Mouse (Mus musculus) kidney, adult 9 months (tissue): ENCODE measurements around the gene Syt10.
"Not testable (repeated sequence)": the region's sequence is repeated elsewhere in the genome, so short reads cannot be mapped to it uniquely, and the experiment has no call there.

Experiments
- DNase-seq: peaks from one replicate; pipeline ENCODE4 v3.0.0; 2022

The Syt10 gene

GRCm38 (mm10) chr15:89841364-89842017, at the start of gene Syt10:
TSS of gene Syt10 (minus strand) at chr15:89841860.
- DNase-seq, result no peak

DNA sequence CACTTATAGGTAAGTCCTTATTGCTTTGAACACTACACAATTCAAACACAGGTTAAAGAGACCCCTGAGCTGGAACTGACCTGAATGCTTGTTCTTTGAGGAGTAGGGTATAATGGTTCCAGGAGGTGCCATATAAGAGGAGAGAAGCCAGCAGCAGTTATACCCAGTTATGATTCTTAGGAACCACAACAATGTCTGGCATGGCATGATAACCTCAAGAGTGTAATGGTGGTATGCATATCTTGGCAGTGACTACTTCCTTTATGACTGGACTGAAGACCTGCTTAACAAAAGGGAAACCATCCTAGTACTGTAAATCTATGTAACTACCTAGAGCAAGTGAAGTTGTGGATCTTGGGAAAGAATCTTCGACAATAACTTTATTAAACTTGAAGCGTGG, 42.1 kb upstream of the Syt10 start:
- no peak for DNase-seq

DNA sequence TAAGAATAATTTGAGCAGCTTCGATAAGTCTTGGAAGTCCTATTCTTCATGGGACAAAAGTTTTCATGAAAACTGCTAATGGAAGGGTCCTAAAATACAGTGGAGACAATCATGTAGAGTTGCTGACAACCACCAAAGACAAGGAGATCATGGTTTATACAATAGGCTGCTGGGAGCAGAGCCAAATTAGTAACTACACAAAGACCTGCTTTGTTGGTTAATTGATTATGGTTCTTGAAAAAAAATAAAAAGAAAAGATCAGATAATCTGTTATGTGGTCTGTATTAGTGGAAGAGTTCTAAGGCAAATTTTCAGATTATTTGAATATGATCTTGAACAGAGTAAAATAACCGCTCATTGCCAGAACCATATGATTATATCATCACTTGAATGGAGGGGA, 37.3 kb upstream of the Syt10 start:
- no peak for DNase-seq

DNA sequence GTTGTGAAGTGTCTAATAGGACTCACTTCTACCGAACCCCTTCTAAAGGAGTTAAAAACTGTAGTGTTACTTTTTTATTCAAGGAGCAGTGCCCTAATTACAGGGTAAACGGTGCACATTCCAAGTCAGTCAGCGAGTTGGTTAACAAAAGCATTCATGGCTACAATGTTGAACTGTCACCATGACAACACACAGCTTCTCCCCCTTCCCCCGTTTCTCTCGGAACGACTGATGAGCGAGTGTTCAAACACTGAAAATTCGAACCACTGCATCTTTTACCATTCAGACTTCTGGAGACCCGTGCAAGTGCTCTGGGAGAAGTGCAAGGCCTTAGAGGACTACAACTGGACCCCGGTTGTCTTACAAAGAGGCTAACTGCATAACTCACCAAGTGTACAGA, 25.6 kb downstream of the Syt10 start:
- no peak for DNase-seq

DNA sequence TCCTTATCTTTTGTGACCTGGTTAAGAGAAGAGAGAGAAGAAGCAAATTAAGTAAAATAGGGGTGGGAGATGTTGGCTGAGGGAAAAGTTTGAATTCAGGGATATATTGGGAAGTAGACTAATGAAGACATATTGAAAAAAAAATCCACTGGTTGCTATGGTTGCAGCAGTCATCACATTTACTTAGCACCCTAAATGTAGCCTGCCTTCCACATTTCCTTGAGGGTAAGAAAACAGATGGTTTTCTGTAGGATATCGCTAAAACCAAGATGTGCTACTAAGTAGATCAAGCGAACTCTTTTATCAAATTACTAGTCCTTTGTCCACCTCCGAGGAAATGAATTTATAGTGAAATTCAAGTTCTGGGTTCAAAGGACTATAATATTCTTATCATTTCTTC, 37.2 kb downstream of the Syt10 start:
- no peak for DNase-seq

DNA sequence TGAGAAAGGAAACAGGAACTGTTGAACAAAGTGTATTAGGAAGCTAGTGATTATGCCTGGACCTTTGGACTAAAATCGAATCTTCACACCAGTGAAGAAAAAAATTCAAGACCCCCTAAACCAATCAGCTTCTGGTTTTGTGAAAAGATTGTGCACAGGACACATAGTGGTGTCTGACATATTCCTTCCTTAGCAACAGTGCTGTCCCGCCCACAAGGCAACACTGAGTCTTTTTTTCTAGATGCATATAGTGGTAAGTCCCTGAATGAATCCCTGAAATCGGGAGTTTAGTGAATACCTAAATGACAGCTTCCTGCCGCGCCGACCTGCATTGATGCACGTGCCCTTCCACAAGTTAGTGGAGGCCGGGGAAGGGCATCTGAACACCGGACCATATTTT, 61.7 kb downstream of the Syt10 start:
- no peak for DNase-seq

DNA sequence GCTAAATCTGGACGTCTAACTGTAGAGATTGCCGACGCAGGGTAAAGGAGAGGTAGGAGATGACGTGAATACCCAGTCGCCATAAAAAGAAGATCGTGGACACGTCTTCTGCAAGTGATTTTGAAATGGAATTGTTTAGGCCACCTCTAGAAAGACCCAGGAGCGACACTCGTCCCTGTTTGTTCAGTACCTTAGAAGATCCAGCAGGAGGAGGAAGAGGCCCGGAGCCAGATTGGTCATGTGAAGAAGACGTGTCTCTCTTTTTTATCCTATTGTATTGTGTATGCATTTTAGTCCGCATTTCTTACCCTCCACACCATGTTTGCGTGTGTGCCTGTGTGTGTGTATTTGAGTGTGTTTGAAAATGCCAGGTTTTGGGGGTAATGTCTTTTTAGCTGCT, 75.6 kb downstream of the Syt10 start:
- not testable (repeated sequence) for DNase-seq

DNA sequence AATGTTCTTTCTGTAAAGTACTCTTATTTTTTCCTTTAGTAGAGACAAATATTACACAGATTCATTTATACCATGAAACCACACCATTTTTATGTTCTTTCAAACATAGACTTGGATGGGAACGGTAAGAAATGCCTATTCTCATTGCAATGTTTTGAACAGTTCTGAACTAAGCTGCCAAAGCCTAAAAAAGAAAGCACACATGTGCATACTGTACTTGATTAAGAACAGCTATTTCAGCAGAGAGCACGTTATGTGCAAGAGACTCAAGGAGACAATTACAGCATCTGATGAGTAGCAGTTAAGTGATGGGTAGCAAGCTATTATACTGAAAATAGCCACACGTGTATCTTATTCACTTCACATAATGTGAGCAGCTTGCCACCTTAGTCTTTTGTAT, 108.0 kb downstream of the Syt10 start:
- DNase-seq, result no peak
